Mouse (Mus musculus) liver, adult 2 months (tissue): ENCODE measurements around the gene Cmas.

ENCODE experiments used
- CTCF ChIP-seq: fragments of 200-500 bp; IDR thresholded peaks from 2 replicates; pipeline ENCODE4 v1.5.1; 2011; ENCODE audit warnings: low read depth, low read length, control low read depth
- POLR2A ChIP-seq: fragments of 200-500 bp; IDR thresholded peaks from 2 replicates; pipeline ENCODE4 v1.6.1; 2011; ENCODE audit warnings: low read length, control low read depth; ENCODE audit not compliant: insufficient read depth; ENCODE audit errors: extremely low read depth

DNA sequence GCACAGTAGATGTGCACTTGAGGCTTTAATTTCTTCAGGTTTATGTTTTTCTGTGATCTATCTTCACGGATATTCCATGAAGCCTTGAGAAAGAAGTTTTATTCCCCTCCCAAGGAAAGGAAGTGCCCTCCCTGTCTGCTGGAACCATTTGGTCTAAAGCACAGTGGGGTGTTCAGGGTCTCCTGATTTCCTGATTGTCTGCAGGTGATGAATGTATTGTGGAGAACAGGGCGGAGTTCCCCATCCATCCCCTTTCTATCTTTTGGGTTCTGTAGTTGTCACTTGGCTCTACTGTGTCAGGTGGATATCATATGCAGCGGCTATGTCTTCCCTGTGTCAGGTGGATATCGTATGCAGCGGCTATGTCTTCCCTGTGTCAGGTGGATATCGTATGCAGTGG, 14.7 kb upstream of the Cmas start:
- TF ChIP-seq POLR2A (no peak), CTCF (no peak)
